Comparison of ENCODE assay signal across 15 mouse cellular contexts in genomic region chr6:128996768-128997442, GRCm38 (mm10). TPM values are rescaled to one million over a fixed set of nuclear protein-coding genes. Genes with fewer than 3 reads are reported as not detected.
DNase-seq lines count a peak whose midpoint lies in the region; ATAC-seq and TF ChIP-seq lines count a peak whose summit lies in the region.
"Had no signal": no experiment of that assay in that cellular context is flagged by ENCODE, and none has a peak within 500 bp of the region (broad histone marks: within the 10 kb centered on the region; RNA-seq: fewer than 3 reads in every experiment).

No protein-coding gene starts in this region.

- 0 out of 2 replicates have a peak overlapping the region, but pooled peaks have one; percentile 6 for H3K4me2 ChIP-seq in heart, postnatal 0 days (ENCODE audit: low read depth, low read length)
- H3K4me2 ChIP-seq: hindbrain, embryonic 13.5 days had no signal

- no peaks in the 10 kb centered on the region for H3K4me1 ChIP-seq in heart, postnatal 0 days (ENCODE audit: control insufficient read depth, insufficient read depth)
- H3K4me1 ChIP-seq in heart, adult 2 months (ENCODE audit: control insufficient read depth, insufficient read depth, low read length), result peaks cover 5% of the 10 kb centered on the region; the same call in 1 of the 2 replicates
- H3K4me1 ChIP-seq in bone marrow, adult 2 months (ENCODE audit: control insufficient read depth, insufficient read depth, low read length), result peaks cover 3% of the 10 kb centered on the region; the same call in 1 of the 2 replicates
- H3K4me1 ChIP-seq in olfactory bulb, adult 2 months (ENCODE audit: control insufficient read depth, insufficient read depth, low read length), result no peaks in the 10 kb centered on the region; the same call in 1 of the 2 replicates

- H3K9me3 ChIP-seq in heart, postnatal 0 days (replicated peaks; ENCODE audit: control insufficient read depth, low read length), result no peaks in the 10 kb centered on the region
- H3K9me3 ChIP-seq: hindbrain, embryonic 13.5 days had no signal

- no peak overlapping the region for H3K4me3 ChIP-seq in heart, postnatal 0 days (ENCODE audit: low read depth, low read length)
- H3K4me3 ChIP-seq in heart, adult 2 months, result no peak overlapping the region
- H3K4me3 ChIP-seq in bone marrow, adult 2 months (replicated peaks; ENCODE audit: control insufficient read depth, low read depth, low read length), result peak overlapping the region; percentile 7
- H3K4me3 ChIP-seq in olfactory bulb, adult 2 months (ENCODE audit: insufficient read depth, low read depth, low read length), result peak overlapping the region; percentile 23; the same call in 1 of the 2 replicates
- H3K4me3 ChIP-seq: hindbrain, embryonic 13.5 days had no signal

- TF ChIP-seq POLR2A in heart, adult 2 months (IDR thresholded peaks at IDR 0.05; ENCODE audit: insufficient read depth, low read depth, low read length), result no peak
- TF ChIP-seq POLR2A in bone marrow, adult 2 months (IDR thresholded peaks at IDR 0.05; ENCODE audit: borderline replicate concordance, control insufficient read depth, low read depth, low read length), result no peak
- TF ChIP-seq POLR2A in olfactory bulb, adult 2 months (IDR thresholded peaks at IDR 0.05; ENCODE audit: insufficient read depth, low read depth, low read length), result no peak

- intact Hi-C loops in heart, adult 2 months (cut with DNase I), result no loop called here

- H3K36me3 ChIP-seq in heart, postnatal 0 days (replicated peaks; ENCODE audit: control insufficient read depth, insufficient read depth, low read length), result no peaks in the 10 kb centered on the region
- no peaks in the 10 kb centered on the region for H3K36me3 ChIP-seq in heart, adult 2 months (ENCODE audit: control insufficient read depth, insufficient read depth, low read length)
- H3K36me3 ChIP-seq: hindbrain, embryonic 13.5 days had no signal

- no peaks in the 10 kb centered on the region for H3K27me3 ChIP-seq in heart, postnatal 0 days (ENCODE audit: control insufficient read depth, insufficient read depth, low read length)
- H3K27me3 ChIP-seq in heart, adult 2 months (ENCODE audit: control insufficient read depth, insufficient read depth, low read length), result no peaks in the 10 kb centered on the region

- ATAC-seq in heart, postnatal 0 days (ENCODE audit: insufficient read depth, low read depth), result no peak
- ATAC-seq: CD4-positive, CD25-positive, alpha-beta regulatory T cell, adult 4 months had no signal

- TF ChIP-seq CTCF in heart, postnatal 0 days (IDR thresholded peaks at IDR 0.05; ENCODE audit: low read depth), result no peak
- no peak for TF ChIP-seq CTCF in heart, adult 2 months (IDR thresholded peaks at IDR 0.05)
- TF ChIP-seq CTCF in bone marrow, adult 2 months (IDR thresholded peaks at IDR 0.05; ENCODE audit: control insufficient read depth, insufficient read depth, low read length), result no peak
- no peak for TF ChIP-seq CTCF in olfactory bulb, adult 2 months (IDR thresholded peaks at IDR 0.05; ENCODE audit: insufficient read depth, low read depth, low read length)

- H3K27ac ChIP-seq in heart, postnatal 0 days (ENCODE audit: low read depth), result no peak overlapping the region
- H3K27ac ChIP-seq in heart, adult 2 months, result no peak overlapping the region
- no peak overlapping the region for H3K27ac ChIP-seq in bone marrow, adult 2 months (ENCODE audit: control insufficient read depth, insufficient read depth, low read depth, low read length, poor library complexity)
- H3K27ac ChIP-seq in olfactory bulb, adult 2 months (ENCODE audit: insufficient read depth, low read depth, low read length), result no peak overlapping the region
- H3K27ac ChIP-seq: hindbrain, embryonic 13.5 days had no signal

- no peaks in the 10 kb centered on the region for H3K79me2 ChIP-seq in heart, adult 2 months (replicated peaks; ENCODE audit: control insufficient read depth, insufficient read depth, low read length)

- no peak for TF ChIP-seq EP300 in heart, postnatal 0 days (IDR thresholded peaks at IDR 0.05; ENCODE audit: low read depth)
- TF ChIP-seq EP300 in heart, adult 2 months (IDR thresholded peaks at IDR 0.05; ENCODE audit: insufficient read depth, low read depth, low read length), result no peak

- 69% methylated on average over 13 of the region's 13 CpGs for WGBS in heart, postnatal 0 days
- WGBS in heart, adult 2 months, result 48% methylated on average over 13 of the region's 13 CpGs
- 49% methylated on average over 13 of the region's 13 CpGs for WGBS in bone marrow, adult 2 months
- 33% methylated on average over 13 of the region's 13 CpGs for WGBS in olfactory bulb, adult 2 months

- H3K9ac ChIP-seq in heart, postnatal 0 days (replicated peaks; ENCODE audit: low read depth, low read length), result no peak overlapping the region
- H3K9ac ChIP-seq in heart, adult 2 months (ENCODE audit: low read depth, low read length), result no peak overlapping the region
- H3K9ac ChIP-seq: hindbrain, embryonic 13.5 days had no signal

- DNase-seq in heart, postnatal 0 days (ENCODE audit: low spot score), result no peak
- no peak for DNase-seq in heart, adult 2 months
- peak; percentile 17 for DNase-seq in kidney, postnatal 10 days
- no peak for DNase-seq in testis, postnatal 14 days (ENCODE audit: low spot score)
- DNase-seq in ovary, postnatal 14 days (ENCODE audit: low spot score), result no peak
- DNase-seq in layer of hippocampus, postnatal 14 days (ENCODE audit: low spot score in 2 of 2), result no peak
- DNase-seq: spleen, adult 18-20 months; thymus, postnatal 25 days had no signal

RNA-seq across cellular contexts. Expression of gene Klrb1f, which starts 48.8 kb away (rescaled TPM):
- not detected in 2 replicates for total RNA-seq in heart, postnatal 0 days (2014; rRNA removed; ENCODE audit: low replicate concordance)
- polyA plus RNA-seq in heart, postnatal 0 days (2015; fragmentation: Nextera tagmentation; extraction: Ambion mirVana), result 0.23 and 0.34 TPM in 2 replicates
- total RNA-seq in heart, adult 2 months (2021), result not detected
- polyA plus RNA-seq in heart, adult 2 months (2012; rRNA removed), result 0.09 and 1.2 TPM in 2 replicates
- 3.8 TPM in 1 of 2 replicates, not detected in the other for polyA plus RNA-seq in bone marrow, adult 2 months (2011; ENCODE audit: insufficient read depth, insufficient read length, low replicate concordance, missing spikeins)
- not detected in 2 replicates for polyA plus RNA-seq in olfactory bulb, adult 2 months (2012; ENCODE audit: insufficient read depth, insufficient read length, low replicate concordance, missing spikeins)
- not detected for total RNA-seq in layer of hippocampus, postnatal 14 days (2021)
- total RNA-seq: gastrocnemius, adult 8-10 months; left cerebral cortex, adult 18-20 months had no signal
- polyA plus RNA-seq: cortical plate, adult 2 months had no signal

Comparison
In these comparisons a context has a peak if more than half of its experiments do, and no peak if none do; other contexts are left out.
1. H3K4me3 ChIP-seq: peak in bone marrow, adult 2 months (single experiment) and olfactory bulb, adult 2 months (single experiment); none in heart, postnatal 0 days (single experiment) and heart, adult 2 months (single experiment).